Mouse (Mus musculus) brain, embryonic 18.5 days (tissue): ENCODE results near the gene Catsper2.

Source experiments
- DNase-seq: peaks from one replicate; pipeline ENCODE4 v3.0.0-alpha.2; 2012; ENCODE audit warnings: low read depth, low spot score

Gene Catsper2

GRCm38 (mm10) chr2:121413387-121414042, at the start of gene Catsper2, which contains the start of gene Pdia3:
TSS of gene Catsper2 (minus strand) at chr2:121413792.
TSS of gene Pdia3 (plus strand) at chr2:121413775.
- DNase-seq: peak; percentile 92

- no peak for DNase-seq
Measured at GRCm38 (mm10) chr2:121460071-121460470, 46.5 kb upstream of the Catsper2 start.

GRCm38 (mm10) chr2:121456692-121457642, 43.4 kb upstream of the Catsper2 start, which contains the start of gene Serinc4:
TSS of gene Serinc4 (minus strand) at chr2:121456781.
- peak; percentile 76 for DNase-seq

GRCm38 (mm10) chr2:121455534-121455933, 41.9 kb upstream of the Catsper2 start:
- no peak for DNase-seq

- DNase-seq: no peak
Measured at GRCm38 (mm10) chr2:121453917-121454316, 40.3 kb upstream of the Catsper2 start.

- DNase-seq: no peak
Measured at GRCm38 (mm10) chr2:121452990-121453389, 39.4 kb upstream of the Catsper2 start, which contains the start of gene Hypk. TSS of gene Hypk (plus strand) at chr2:121453290.

GRCm38 (mm10) chr2:121452361-121452760, 38.8 kb upstream of the Catsper2 start:
- DNase-seq: no peak

GRCm38 (mm10) chr2:121450093-121450492, 36.5 kb upstream of the Catsper2 start:
- DNase-seq: no peak

- DNase-seq: no peak
Measured at GRCm38 (mm10) chr2:121449545-121450011, 36.0 kb upstream of the Catsper2 start.

GRCm38 (mm10) chr2:121448739-121449535, 35.3 kb upstream of the Catsper2 start, which contains the start of gene Serf2:
TSS of gene Serf2 (plus strand) at chr2:121449195.
- peak; percentile 96 for DNase-seq

GRCm38 (mm10) chr2:121448136-121448535, 34.5 kb upstream of the Catsper2 start:
- DNase-seq: no peak

GRCm38 (mm10) chr2:121447006-121447405, 33.4 kb upstream of the Catsper2 start:
- DNase-seq: no peak

- no peak for DNase-seq
Measured at GRCm38 (mm10) chr2:121446506-121446905, 32.9 kb upstream of the Catsper2 start.

- DNase-seq: no peak
Measured at GRCm38 (mm10) chr2:121445117-121445516, 31.5 kb upstream of the Catsper2 start.

GRCm38 (mm10) chr2:121444178-121444577, 30.6 kb upstream of the Catsper2 start, which contains the start of gene Ell3:
TSS of gene Ell3 (minus strand) at chr2:121444278.
- DNase-seq: no peak

GRCm38 (mm10) chr2:121443068-121443349, 29.4 kb upstream of the Catsper2 start:
- no peak for DNase-seq

GRCm38 (mm10) chr2:121442259-121443067, 28.9 kb upstream of the Catsper2 start:
- no peak for DNase-seq

GRCm38 (mm10) chr2:121441800-121442199, 28.2 kb upstream of the Catsper2 start:
- DNase-seq: no peak

GRCm38 (mm10) chr2:121440834-121441605, 27.4 kb upstream of the Catsper2 start:
- no peak for DNase-seq

- no peak for DNase-seq
Measured at GRCm38 (mm10) chr2:121439746-121440145, 26.2 kb upstream of the Catsper2 start.
